Mouse (Mus musculus): ENCODE data around the gene Zfp689.
"Not testable (repeated sequence)": the region's sequence is repeated elsewhere in the genome, so short reads cannot be mapped to it uniquely, and the experiment has no call there.

The Zfp689 gene

DNA sequence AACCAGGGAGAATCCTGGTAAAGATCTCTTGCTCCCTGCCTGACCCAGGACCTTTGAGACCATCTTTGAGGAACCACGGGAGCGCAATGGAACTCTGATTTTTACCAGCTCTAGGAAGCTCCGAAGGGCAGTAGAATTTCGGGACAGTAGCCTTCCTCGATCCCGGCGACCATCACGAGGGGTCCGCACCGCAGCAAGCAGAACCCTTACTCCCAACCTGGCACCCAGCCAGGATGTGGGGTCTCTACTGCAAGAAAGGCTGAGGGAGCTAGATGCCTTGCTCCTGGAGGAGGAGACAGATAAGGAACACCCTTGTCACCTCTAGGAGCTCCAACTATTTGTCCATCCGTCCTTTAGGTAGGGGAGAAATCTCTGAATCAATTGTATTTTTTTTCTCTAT, 27.4 kb upstream of the Zfp689 start:
- DNase-seq (ENCODE audit: low read depth, low spot score) = no peak
- peaks cover 28% of the 10 kb centered on the region for H3K36me3 ChIP-seq (ENCODE audit: control insufficient read depth, insufficient read depth, low read length, poor library complexity, severe bottlenecking)

DNA sequence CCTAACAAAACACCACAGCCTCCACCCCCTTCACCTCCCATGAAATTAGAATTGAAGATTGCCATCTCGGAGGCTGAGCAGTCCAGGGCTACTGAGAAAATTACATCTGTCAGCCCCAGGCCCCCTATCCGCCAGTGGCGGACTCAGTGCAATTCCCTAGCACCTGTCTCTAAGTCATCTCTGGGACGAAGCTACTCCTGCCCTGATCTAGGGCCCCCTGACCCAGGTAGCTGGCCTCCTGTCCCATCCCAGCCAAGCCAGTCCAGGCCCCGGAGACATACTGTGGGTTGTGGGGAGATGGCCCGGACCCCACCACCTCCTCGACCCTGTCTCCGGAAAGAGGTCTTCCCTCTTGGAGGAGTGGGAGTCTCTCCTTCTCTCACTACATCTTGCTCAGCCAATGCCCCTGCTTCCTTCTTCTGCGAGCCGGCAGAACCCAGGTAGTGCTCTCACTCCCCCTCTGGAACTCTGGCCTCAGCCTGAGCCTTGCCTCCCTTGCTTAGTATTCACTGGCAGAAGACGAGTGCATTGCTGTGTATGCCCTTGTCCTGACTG, 26.3 kb upstream of the Zfp689 start:
- no peaks in the 10 kb centered on the region for H3K27me3 ChIP-seq (ENCODE audit: control insufficient read depth, insufficient read depth, low read length, poor library complexity, severe bottlenecking)
- H3K36me3 ChIP-seq (ENCODE audit: control insufficient read depth, insufficient read depth, low read length, poor library complexity, severe bottlenecking) = peaks cover 28% of the 10 kb centered on the region

More for the DNA sequence above, 27.4 kb upstream of the Zfp689 start:
- no peaks in the 10 kb centered on the region for H3K27me3 ChIP-seq (ENCODE audit: control insufficient read depth, insufficient read depth, low read length, poor library complexity, severe bottlenecking)

DNA sequence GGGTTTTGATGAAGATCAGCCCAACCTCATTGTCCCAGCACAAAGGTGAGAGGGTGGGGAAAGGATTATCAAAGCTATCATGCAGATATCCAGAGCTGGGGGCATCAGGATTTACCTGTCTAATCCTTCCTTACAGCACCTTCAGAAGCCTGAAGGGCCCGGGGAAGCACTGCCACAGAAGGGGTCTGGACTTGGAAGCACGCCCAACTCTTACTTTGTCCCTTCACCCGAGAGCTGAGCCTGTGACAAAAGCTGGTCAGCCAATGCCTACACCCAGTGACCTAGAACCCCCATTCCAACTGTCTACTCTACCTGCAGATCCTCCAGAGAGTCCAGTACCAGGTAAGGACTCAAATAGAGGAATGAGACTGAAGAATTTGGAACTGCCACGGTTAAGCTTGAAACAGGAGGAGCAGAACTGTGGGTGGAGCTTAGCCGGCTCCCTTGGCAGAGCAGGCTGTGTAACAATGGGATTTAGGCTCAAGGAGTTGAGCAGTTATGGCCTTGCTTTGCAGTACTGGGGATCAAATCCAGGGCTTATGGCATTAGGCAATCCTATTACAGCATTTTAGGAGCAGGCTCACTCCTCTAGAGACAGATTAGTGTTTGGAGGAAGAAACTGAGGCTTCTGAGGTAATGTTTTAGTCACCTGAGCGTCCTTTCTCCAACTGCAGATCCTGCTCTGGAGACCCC, 25.6 kb upstream of the Zfp689 start:
- peaks cover 28% of the 10 kb centered on the region for H3K36me3 ChIP-seq (ENCODE audit: control insufficient read depth, insufficient read depth, low read length, poor library complexity, severe bottlenecking)
- no peak for DNase-seq (ENCODE audit: low read depth, low spot score)
- no peaks in the 10 kb centered on the region for H3K27me3 ChIP-seq (ENCODE audit: control insufficient read depth, insufficient read depth, low read length, poor library complexity, severe bottlenecking)

More for the DNA sequence above, 26.3 kb upstream of the Zfp689 start:
- no peak for DNase-seq (ENCODE audit: low read depth, low spot score)

DNA sequence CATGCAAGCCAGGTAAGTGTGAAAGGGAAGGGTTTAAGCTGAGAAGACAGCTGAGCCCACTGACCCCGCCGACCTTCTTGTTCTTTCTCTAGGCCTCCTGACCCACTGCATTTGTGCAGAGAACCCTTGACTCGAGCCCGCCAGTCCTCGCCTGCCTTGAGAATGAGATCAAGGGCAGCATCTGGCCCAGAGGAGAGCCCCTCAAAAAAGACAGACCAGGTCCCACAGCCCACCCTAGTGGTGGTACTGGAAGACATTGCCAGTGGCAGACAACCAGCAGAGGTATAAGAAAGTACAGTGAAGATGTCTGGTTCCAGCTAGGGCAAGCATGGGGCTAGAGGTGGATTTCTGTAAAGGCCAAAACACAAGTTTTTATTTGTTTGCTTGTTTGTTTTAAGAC, 24.7 kb upstream of the Zfp689 start:
- no peak for DNase-seq (ENCODE audit: low read depth, low spot score)
- Histone ChIP-seq H3K36me3 (ENCODE audit: control insufficient read depth, insufficient read depth, low read length, poor library complexity, severe bottlenecking) (peaks cover 28% of the 10 kb centered on the region), H3K27me3 (ENCODE audit: control insufficient read depth, insufficient read depth, low read length, poor library complexity, severe bottlenecking) (no peaks in the 10 kb centered on the region)

DNA sequence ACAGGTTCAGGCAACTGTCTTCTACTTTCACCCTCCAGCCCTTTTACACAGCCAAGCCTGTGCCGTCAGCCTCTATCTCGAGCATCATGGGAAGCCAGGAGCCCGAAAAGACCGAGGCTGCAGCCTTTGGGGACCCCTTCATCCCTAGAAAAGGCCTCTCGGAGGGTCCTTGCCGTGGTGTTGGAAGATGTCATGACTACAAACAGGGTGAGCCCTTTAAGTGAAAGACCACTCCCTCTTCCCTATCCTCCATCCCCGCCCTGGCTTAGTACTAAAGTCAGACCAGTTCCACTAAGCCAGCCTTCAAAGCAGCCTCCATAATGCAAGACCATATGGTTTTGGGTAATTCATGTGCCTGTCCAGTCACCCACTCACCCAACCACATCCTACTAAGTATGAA, 23.1 kb upstream of the Zfp689 start:
- H3K27me3 ChIP-seq (ENCODE audit: control insufficient read depth, insufficient read depth, low read length, poor library complexity, severe bottlenecking) = no peaks in the 10 kb centered on the region
- no peak for DNase-seq (ENCODE audit: low read depth, low spot score)
- peaks cover 28% of the 10 kb centered on the region for H3K36me3 ChIP-seq (ENCODE audit: control insufficient read depth, insufficient read depth, low read length, poor library complexity, severe bottlenecking)

DNA sequence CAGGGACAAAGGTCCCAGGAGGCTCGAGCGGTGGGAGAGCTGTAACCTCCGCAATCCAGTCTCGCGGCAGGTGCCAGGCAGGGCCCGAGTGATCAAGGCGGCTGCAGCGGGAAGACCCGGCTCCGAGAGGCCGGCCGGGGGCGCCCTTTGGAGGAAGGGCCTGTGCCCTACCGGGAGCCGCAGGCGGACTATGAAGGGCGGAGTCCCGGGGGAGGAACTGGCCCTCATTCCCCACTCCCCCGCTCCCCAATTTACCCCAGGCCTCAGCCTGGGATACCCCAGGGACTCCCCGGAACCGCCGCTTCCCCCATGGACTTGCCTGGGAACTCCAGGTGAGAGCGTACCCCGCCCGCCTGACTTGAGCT, 22.7 kb upstream of the Zfp689 start:
- Histone ChIP-seq H3K36me3 (ENCODE audit: control insufficient read depth, insufficient read depth, low read length, poor library complexity, severe bottlenecking) (peaks cover 25% of the 10 kb centered on the region), H3K27me3 (ENCODE audit: control insufficient read depth, insufficient read depth, low read length, poor library complexity, severe bottlenecking) (no peaks in the 10 kb centered on the region)
- DNase-seq (ENCODE audit: low read depth, low spot score) = peak; percentile 41

DNA sequence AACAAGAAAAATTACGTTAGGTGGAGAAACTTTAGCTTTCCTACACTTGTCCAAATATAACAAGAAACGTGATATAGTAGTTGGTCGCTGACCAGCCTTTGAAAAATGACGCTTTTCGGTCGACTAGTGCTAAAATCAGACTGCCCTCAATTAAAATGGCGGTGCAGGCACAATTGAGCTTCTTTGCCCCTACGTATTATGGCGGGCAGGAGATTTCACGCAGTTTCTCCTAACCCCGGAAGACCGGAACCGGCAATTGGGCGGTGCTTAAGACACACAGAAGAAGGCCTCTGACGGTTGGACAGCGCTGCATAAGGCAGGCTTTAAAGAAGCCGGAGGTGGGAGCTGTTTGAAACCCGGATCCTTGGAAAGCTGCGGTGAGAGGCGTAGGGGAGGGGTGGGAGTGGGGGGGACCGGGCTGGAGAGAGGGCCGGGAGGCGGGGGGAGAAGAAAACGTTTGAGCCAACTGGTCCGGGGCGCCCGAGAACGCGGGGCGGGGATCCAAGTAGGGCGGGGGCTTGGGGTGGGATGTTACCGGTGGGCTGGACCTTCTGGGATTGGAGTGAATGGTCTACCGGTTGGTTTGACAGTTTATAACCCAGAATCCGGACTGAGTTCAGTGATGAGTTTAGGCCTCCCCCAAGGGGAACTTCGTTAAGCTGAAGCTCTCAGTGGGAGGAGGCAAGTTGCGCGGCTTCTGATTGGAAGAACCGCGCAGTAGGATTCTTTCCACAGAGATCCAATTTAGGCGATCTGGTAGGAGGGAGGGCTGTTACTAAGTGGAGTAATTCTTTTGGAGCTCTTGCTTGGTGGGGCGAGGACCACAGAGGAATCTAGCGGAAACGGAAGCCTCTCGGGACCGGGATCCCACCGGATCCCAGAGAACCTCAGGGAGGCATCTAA, 22.0 kb upstream of the Zfp689 start:
- Histone ChIP-seq H3K27me3 (ENCODE audit: control insufficient read depth, insufficient read depth, low read length, poor library complexity, severe bottlenecking) (no peaks in the 10 kb centered on the region), H3K36me3 (ENCODE audit: control insufficient read depth, insufficient read depth, low read length, poor library complexity, severe bottlenecking) (peaks cover 25% of the 10 kb centered on the region)
- DNase-seq (ENCODE audit: low read depth, low spot score) = peak; percentile 94

DNA sequence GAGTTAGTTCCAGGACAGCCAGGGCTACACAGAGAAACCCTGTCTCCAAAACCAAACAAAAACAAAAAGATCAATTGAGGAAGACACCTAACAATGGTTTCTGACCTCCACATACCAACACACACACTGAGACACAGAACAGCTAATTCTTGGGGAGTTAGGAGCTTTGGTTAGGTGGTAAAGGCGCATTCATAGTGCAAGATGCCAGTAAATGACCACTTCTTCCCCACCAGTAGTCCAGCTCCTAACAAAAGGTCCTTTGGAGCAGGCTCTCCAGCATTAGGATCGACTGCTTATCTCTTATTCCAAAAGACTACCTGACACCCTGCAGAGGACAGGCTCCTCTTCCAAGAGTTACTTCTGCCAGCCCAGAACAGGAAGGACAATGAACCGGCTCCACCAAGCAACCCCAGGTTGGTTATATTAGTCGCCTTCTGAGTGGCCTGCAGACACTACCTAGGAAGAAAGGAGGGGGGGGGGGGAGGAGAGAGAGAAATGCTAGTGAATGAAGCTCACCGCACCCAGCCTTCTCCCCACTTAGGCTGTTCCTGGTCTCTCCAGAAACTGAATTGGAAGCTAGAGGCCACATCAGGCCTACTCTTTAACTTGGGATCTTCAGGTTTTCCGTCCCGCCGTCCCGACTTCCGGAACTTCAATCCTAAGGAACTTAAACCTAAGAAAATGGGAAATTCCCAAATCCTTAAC, 21.2 kb upstream of the Zfp689 start:
- Histone ChIP-seq H3K27me3 (ENCODE audit: control insufficient read depth, insufficient read depth, low read length, poor library complexity, severe bottlenecking) (no peaks in the 10 kb centered on the region), H3K36me3 (ENCODE audit: control insufficient read depth, insufficient read depth, low read length, poor library complexity, severe bottlenecking) (peaks cover 16% of the 10 kb centered on the region)
- DNase-seq (ENCODE audit: low read depth, low spot score) = peak; percentile 30

DNA sequence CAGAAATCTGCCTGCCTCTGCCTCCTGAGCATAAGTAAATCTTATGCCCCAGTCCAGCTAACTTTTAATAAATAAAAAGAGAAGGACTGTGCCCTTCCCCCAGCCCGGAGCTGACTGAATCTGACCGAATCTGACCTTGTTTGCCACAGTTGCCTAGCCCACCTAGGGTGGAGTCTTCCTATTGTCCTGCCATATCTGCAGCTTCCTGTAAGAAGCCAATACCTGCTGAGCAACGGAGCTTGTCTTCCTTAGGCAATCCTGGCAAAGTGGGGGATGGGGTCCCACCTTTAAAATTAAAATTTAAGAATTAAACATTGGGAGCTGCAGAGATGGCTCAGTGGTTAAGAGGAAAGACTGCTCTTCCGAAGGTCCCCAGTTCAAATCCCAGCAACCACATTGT, 17.6 kb upstream of the Zfp689 start:
- DNase-seq (ENCODE audit: low read depth, low spot score) = no peak
- Histone ChIP-seq H3K36me3 (ENCODE audit: control insufficient read depth, insufficient read depth, low read length, poor library complexity, severe bottlenecking) (no peaks in the 10 kb centered on the region), H3K27me3 (ENCODE audit: control insufficient read depth, insufficient read depth, low read length, poor library complexity, severe bottlenecking) (no peaks in the 10 kb centered on the region)

DNA sequence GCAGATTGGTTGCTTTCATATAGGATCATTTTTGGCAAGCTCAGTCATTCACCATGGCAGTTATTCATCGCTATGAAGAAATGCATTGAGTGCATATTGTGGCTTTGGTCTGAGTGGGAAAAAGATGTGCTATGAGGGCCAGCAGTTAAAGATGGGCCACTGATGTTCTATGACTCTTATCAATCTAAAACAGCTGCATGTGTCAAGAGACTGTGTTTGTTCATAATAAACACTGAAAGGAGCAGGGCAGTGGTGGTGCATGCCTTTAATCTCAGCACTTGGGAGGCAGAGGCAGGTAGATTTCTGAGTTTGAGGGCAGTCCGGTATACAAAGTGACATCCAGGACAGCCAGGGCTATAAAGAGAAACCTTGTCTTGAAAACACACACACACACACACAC, 16.7 kb upstream of the Zfp689 start:
- not testable (repeated sequence) for H3K36me3 ChIP-seq (ENCODE audit: control insufficient read depth, insufficient read depth, low read length, poor library complexity, severe bottlenecking); H3K27me3 ChIP-seq (ENCODE audit: control insufficient read depth, insufficient read depth, low read length, poor library complexity, severe bottlenecking); DNase-seq (ENCODE audit: low read depth, low spot score)

DNA sequence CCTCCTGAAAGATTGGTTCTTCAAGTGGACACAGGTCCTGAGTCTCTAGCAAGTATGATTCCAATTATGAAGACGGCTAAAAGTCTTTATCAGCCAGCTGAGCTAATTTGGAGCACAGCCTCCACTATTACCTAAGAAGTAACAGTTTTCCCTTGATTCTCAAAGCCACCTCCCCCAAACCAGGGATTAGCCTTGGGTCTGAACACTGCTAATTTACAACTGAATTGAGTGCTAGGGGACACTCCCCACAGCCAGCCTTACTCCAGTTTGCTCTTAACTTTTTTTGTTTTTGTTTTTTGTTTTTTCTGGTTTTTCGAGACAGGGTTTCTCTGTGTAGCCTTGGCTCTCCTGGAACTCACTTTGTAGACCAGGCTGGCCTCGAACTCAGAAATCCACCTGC, 16.2 kb upstream of the Zfp689 start:
- DNase-seq (ENCODE audit: low read depth, low spot score) = no peak
- H3K36me3 ChIP-seq (ENCODE audit: control insufficient read depth, insufficient read depth, low read length, poor library complexity, severe bottlenecking) = peaks cover 1% of the 10 kb centered on the region; the same call in 1 of the 2 replicates
- H3K27me3 ChIP-seq (ENCODE audit: control insufficient read depth, insufficient read depth, low read length, poor library complexity, severe bottlenecking) = no peaks in the 10 kb centered on the region

DNA sequence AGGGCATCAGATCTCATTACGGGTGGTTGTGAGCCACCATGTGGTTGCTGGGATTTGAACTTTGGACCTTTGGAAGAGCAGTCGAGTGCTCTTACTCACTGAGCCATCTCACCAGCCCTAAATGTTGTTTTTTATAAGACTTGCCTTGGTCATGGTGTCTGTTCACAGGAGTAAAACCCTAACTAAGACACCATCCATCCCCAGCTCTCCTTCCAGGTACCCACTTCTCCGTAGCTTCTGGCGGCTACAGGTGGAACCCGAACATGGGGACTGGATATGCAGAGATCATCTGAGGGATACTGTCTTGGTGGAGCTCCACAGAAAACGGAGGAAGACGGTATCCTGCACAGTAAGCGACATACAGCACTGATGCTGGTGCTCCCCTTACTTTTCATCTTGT, 10.4 kb upstream of the Zfp689 start, which contains the start of gene Prr14:
TSS of gene Prr14 (plus strand) at position 301 of the 400 bp plus-strand sequence.
- not testable (repeated sequence) for DNase-seq (ENCODE audit: low read depth, low spot score); H3K36me3 ChIP-seq (ENCODE audit: control insufficient read depth, insufficient read depth, low read length, poor library complexity, severe bottlenecking); H3K27me3 ChIP-seq (ENCODE audit: control insufficient read depth, insufficient read depth, low read length, poor library complexity, severe bottlenecking)

DNA sequence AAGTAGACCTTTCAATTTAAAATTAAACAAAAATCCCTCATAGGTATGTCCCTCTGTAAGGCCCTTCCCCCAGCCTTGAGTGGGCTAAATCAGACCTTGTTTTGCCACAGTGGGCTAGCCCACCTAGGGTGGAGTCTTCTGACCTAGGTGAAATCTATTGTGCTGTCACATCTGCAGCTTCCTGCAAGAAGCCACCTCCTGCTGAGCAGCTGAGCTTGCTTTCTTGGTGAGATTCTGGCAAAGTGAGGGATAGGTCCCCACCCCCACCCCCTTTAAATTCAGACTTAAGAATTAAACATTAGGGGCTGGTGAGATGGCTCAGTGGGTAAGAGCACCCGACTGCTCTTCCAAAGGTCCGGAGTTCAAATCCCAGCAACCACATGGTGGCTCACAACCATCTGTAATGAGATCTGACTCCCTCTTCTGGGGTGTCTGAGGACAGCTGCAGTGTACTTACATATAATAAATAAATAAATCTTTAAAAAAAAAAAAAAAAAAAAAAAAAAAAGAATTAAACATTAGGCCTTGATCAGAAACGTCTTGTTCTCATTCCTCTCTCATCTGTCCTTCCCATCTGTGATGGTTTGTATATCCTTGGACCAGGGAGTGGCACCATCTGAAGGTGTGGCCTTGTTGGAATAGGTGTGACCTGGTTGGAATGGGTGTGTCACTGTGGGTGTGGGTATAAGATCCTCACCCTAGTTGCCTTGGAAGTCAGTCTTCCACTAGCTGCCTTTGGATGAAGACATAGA, 9.6 kb upstream of the Zfp689 start:
- not testable (repeated sequence) for H3K27me3 ChIP-seq (ENCODE audit: control insufficient read depth, insufficient read depth, low read length, poor library complexity, severe bottlenecking); H3K36me3 ChIP-seq (ENCODE audit: control insufficient read depth, insufficient read depth, low read length, poor library complexity, severe bottlenecking); DNase-seq (ENCODE audit: low read depth, low spot score)

DNA sequence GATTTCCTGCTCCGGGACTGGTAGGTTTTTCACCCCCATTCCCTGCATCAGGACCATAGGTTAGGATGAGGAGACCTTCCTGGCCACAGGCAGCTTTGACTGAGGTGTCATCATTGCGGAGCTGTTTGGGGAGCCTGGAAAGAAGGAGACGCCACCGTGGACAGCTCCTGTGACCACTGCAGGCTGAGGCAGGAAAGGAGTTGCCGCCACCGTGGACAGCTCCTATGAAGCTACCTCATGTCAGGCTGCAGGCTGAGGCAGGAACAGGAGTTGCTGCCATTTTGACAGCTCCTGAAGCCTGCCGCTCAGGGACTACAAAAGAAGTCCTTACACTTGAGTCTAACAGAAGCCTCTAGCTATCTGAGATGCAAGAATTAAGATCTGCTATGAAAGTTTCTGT, 5.9 kb upstream of the Zfp689 start:
- Histone ChIP-seq H3K27me3 (ENCODE audit: control insufficient read depth, insufficient read depth, low read length, poor library complexity, severe bottlenecking) (no peaks in the 10 kb centered on the region), H3K36me3 (ENCODE audit: control insufficient read depth, insufficient read depth, low read length, poor library complexity, severe bottlenecking) (peaks cover 8% of the 10 kb centered on the region; the same call in 1 of the 2 replicates)
- no peak for DNase-seq (ENCODE audit: low read depth, low spot score)
